Mouse (Mus musculus) liver, embryonic 16.5 days (tissue): ENCODE results near the gene Cacng4. TPM values are rescaled to one million over a fixed set of nuclear protein-coding genes. Genes with fewer than 3 reads are reported as not detected.
A peak's percentile ranks its signal among the peaks of the same experiment; 100 is the strongest.

Experiments used
- ATAC-seq: fragments of 200-750 bp; cut with Nextera tagmentation; 2 replicates; pipeline ENCODE4 v1.8.0; 2017; ENCODE audit warnings: low read depth, mild to moderate bottlenecking, moderate number of reproducible peaks, moderate library complexity
- H3K27ac ChIP-seq: fragments of 300-500 bp; sonication (generic); 2 replicates; pipeline ENCODE4 v1.5.1; 2014; ENCODE audit warnings: mild to moderate bottlenecking, low read length
- H3K27me3 ChIP-seq: fragments of 300-500 bp; sonication (generic); 2 replicates; pipeline ENCODE4 v1.6.1; 2014; ENCODE audit warnings: low read depth, low read length, mixed read lengths; ENCODE audit not compliant: control insufficient read depth, insufficient read depth
- H3K36me3 ChIP-seq: fragments of 300-500 bp; sonication (generic); 2 replicates; pipeline ENCODE4 v1.6.1; 2014; ENCODE audit warnings: mild to moderate bottlenecking; ENCODE audit not compliant: control insufficient read depth, insufficient read depth
- H3K4me1 ChIP-seq: fragments of 300-500 bp; sonication (generic); 2 replicates; pipeline ENCODE4 v1.6.1; 2014; ENCODE audit warnings: low read depth, low read length, mixed read lengths; ENCODE audit not compliant: control insufficient read depth
- H3K4me2 ChIP-seq: fragments of 300-500 bp; sonication (generic); 2 replicates; pipeline ENCODE4 v1.6.1; 2014; ENCODE audit warnings: low read depth, low read length, mixed read lengths
- H3K4me3 ChIP-seq: fragments of 300-500 bp; sonication (generic); 2 replicates; pipeline ENCODE4 v1.5.1; 2014; ENCODE audit warnings: low read depth, mild to moderate bottlenecking, low read length
- H3K9ac ChIP-seq: fragments of 300-500 bp; sonication (generic); 2 replicates; pipeline ENCODE4 v1.6.1; 2014; ENCODE audit warnings: low read depth, low read length
- H3K9me3 ChIP-seq: fragments of 300-500 bp; sonication (generic); replicated peaks from 2 replicates; pipeline ENCODE4 v1.6.1; 2016; ENCODE audit warnings: low read length; ENCODE audit not compliant: control insufficient read depth
- WGBS: fragments of 180-500 bp; shearing (Covaris S2); extraction: QIAGEN DNeasy Blood & Tissue Kit; methylation state at CpG from one replicate; pipeline ENCODE4 v1.1.7; 2014; ENCODE audit not compliant: insufficient replicate concordance; 5-methylcytosine and 5-hydroxymethylcytosine counted together
- polyA plus RNA-seq: library from polyadenylated mRNA; unstranded; fragments of >200 nt; fragmentation: Nextera tagmentation; extraction: Ambion mirVana; gene quantifications from 2 replicates; pipeline ENCODE4 v1.2.1, GENCODE M21; 2015

Cacng4 gene
- polyA plus RNA-seq, 1 experiment from 2014 or later = 0.05 TPM

DNA sequence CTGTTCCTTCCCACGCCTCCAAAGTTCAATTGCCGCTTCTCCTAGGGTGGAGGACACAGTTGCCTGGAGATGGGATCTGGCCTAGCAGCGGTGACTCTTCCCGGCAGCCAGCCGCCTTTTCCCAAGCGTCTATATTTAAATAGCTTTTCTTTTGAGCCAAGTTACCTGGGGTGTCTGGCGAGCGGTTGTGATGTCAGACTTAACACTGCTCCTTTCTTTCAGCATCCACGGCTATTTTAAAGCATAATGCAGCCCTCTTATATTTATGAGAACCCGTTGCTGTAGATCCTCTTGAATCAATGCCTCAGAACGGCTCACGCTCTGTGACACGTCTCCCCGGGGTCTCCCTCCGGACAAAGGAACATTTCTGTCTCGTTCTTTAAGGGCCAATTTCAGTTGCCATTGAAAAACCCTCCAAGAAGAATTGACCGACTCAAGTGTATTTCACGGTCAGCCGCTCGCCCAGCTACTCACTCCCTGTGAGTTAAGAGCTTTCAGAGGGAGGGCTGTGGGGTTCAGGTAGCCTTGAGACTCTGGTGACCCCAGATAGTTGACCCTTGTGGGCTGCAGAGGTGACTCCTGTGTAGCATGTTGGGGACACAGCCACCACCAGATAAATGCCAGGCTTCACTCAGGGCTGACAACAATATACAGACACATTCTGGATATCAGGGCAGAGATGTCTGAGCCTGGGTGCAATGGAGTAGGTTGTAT is 86.3 kb downstream of the Cacng4 start:
- WGBS = 68% methylated on average over 20 of the region's 20 CpGs
- no peaks in the 10 kb centered on the region for H3K36me3 ChIP-seq
- no peak for ATAC-seq

DNA sequence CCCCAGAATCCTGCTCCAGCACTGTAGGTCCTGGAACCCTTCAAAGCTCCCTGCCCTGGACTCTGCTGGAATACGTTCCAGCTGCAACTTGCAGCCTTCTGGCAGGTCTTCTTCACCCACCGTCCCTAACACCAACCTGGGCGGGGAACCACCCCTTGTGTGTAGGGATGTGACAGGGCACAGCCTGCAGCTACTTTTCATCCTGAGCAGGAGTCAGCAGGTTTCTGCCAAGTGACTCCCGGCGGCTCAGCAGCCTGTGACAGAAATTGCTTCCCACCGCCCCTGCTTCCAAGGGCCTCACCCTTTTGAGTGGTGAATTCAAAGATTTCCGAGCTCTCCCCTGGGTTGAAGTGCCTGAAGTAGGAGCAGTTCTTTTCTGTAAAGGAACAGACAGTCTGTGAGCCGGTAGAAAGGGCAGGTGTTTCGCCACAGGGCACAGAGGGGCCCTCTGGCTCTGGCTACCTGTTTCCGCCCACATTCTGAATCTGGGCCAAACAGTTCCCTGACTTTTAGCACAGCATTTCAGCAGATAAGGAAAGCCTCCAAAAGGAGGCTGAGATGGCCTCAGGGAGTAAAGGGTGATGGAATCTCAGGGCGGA is 88.8 kb downstream of the Cacng4 start:
- WGBS = 57% methylated on average over 11 of the region's 11 CpGs
- Histone ChIP-seq H3K4me2 (no peak overlapping the region), H3K9me3 (no peaks in the 10 kb centered on the region), H3K4me1 (no peaks in the 10 kb centered on the region), H3K36me3 (no peaks in the 10 kb centered on the region), H3K27me3 (no peaks in the 10 kb centered on the region; the same call in 1 of the 2 replicates), H3K4me3 (no peak overlapping the region), H3K9ac (no peak overlapping the region), H3K27ac (no peak overlapping the region)
- no peak for ATAC-seq

More for the DNA sequence above, 86.3 kb downstream of the Cacng4 start:
- Histone ChIP-seq H3K27ac (no peak overlapping the region), H3K4me2 (no peak overlapping the region), H3K4me1 (no peaks in the 10 kb centered on the region), H3K4me3 (no peak overlapping the region), H3K27me3 (no peaks in the 10 kb centered on the region; the same call in 1 of the 2 replicates), H3K9ac (no peak overlapping the region), H3K9me3 (no peaks in the 10 kb centered on the region)

DNA sequence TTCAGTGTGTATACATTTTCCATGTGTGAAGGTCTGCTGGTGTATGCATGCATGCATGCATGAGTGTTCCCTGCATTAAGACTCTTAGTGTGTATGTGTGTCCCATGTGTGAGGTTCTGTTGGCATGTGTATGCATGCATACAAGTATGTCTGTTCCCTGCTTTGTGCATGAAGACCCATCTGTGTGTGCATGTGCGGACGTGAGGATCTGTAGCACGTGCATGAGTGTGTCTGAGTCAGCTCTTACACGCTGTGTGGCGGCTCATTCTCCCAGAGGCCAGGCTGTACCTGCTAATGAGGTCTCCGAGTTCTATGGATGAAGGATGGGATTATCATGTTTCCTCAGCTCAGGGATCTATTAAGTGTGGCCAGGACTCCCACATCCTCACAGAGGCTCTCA is 89.3 kb downstream of the Cacng4 start:
- no peaks in the 10 kb centered on the region for H3K4me1 ChIP-seq

DNA sequence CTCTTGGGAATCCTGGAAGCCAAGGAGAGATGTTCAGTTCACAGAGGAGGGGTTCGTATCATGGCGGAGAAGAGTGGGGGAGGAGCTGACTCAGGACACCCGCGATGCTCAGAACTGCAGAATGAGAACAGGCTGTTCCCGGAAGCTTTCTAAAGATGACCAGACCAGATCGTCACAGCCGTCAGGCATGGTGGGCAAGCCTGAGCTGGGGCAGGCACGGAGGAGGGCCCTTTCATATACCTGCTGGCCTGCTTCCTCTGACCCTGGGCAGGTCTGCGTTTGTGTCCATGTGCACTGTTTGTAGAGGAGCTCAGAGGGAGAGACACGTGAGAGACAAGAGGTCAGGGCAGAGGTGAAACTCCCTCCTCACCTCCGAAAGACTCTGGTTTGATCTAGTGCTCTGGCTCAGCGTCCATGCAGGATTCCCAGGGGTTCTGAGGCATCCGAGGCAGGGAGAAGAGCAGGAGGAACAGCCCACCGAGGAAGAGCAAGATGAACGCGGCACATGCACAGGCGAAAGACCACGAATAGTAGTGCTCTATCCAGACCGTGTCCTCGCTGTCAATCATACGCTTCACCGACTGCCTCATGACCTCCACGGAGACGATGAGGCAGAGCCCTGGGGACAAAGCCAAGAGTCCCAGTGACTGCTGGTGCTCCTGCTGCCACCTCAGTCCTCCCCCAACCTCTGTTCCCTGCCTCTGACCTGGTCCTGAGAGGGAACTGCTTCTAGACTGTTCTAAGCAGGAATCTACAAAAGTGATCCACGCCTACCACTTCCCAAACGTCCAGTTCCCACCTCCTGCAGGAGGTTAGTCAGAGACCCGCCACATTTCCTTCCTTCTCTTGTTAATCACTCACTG is 90.9 kb downstream of the Cacng4 start:
- no peak overlapping the region for H3K9ac ChIP-seq
- no peak overlapping the region for H3K27ac ChIP-seq
- no peak overlapping the region for H3K4me2 ChIP-seq
- H3K36me3 ChIP-seq = no peaks in the 10 kb centered on the region
- no peaks in the 10 kb centered on the region for H3K4me1 ChIP-seq
- ATAC-seq = peak; percentile 78
- H3K9me3 ChIP-seq = no peaks in the 10 kb centered on the region
- H3K27me3 ChIP-seq = no peaks in the 10 kb centered on the region; the same call in 1 of the 2 replicates
- 47% methylated on average over 27 of the region's 27 CpGs for WGBS
- H3K4me3 ChIP-seq = no peak overlapping the region

More for the DNA sequence above, 89.3 kb downstream of the Cacng4 start:
- H3K36me3 ChIP-seq = no peaks in the 10 kb centered on the region
- no peak for ATAC-seq
- H3K4me3 ChIP-seq = no peak overlapping the region
- WGBS = 67% methylated on average over 6 of the region's 6 CpGs
- no peak overlapping the region for H3K4me2 ChIP-seq
- H3K9me3 ChIP-seq = no peaks in the 10 kb centered on the region
- no peak overlapping the region for H3K27ac ChIP-seq
- H3K9ac ChIP-seq = no peak overlapping the region
- H3K27me3 ChIP-seq = no peaks in the 10 kb centered on the region; the same call in 1 of the 2 replicates

- Histone ChIP-seq H3K27me3 (no peaks in the 10 kb centered on the region; the same call in 1 of the 2 replicates), H3K4me3 (no peak overlapping the region), H3K4me2 (no peak overlapping the region), H3K27ac (no peak overlapping the region), H3K36me3 (no peaks in the 10 kb centered on the region), H3K9ac (no peak overlapping the region), H3K4me1 (no peaks in the 10 kb centered on the region), H3K9me3 (no peaks in the 10 kb centered on the region)
- WGBS = 54% methylated on average over 4 of the region's 4 CpGs
- no peak for ATAC-seq
Observed at GRCm38 (mm10) chr11:107699967-107700366, 94.4 kb downstream of the Cacng4 start.

- 18% methylated on average over 6 of the region's 6 CpGs for WGBS
- H3K27ac ChIP-seq = no peak overlapping the region
- no peak overlapping the region for H3K4me2 ChIP-seq
- H3K36me3 ChIP-seq = no peaks in the 10 kb centered on the region
- no peaks in the 10 kb centered on the region for H3K9me3 ChIP-seq
- H3K4me3 ChIP-seq = no peak overlapping the region
- H3K27me3 ChIP-seq = no peaks in the 10 kb centered on the region
- H3K4me1 ChIP-seq = no peaks in the 10 kb centered on the region
- no peak overlapping the region for H3K9ac ChIP-seq
- no peak for ATAC-seq
Observed at GRCm38 (mm10) chr11:107693338-107693737, 101.0 kb downstream of the Cacng4 start.

DNA sequence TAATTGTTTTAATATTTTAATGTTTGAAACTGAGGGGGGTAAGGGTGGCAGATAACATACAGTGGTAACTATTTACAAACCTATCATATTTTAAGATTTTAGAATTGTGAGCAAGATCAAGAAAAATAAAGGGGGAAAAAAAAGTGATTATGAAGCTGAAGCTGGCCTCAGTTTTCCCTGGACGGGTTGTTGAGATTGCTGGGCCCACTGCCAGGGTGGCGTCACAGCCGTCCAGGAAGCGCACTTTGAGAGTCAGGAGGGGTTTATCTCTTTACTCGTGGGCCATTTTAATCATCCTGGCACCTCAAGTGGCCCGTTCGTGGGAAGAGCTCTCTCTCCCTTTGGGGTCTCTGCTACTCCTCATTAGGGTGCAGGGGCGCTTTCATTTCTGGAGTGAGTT is 102.8 kb downstream of the Cacng4 start:
- ATAC-seq = no peak
- Histone ChIP-seq H3K27me3 (no peaks in the 10 kb centered on the region), H3K36me3 (peaks cover 1% of the 10 kb centered on the region), H3K9ac (no peak overlapping the region), H3K4me3 (no peak overlapping the region), H3K4me1 (no peaks in the 10 kb centered on the region), H3K4me2 (no peak overlapping the region), H3K27ac (no peak overlapping the region), H3K9me3 (no peaks in the 10 kb centered on the region)
- 45% methylated on average over 8 of the region's 8 CpGs for WGBS

- no peak overlapping the region for H3K4me3 ChIP-seq
- no peaks in the 10 kb centered on the region for H3K9me3 ChIP-seq
- H3K27ac ChIP-seq = no peak overlapping the region
- whole genome bisulfite sequencing = 81% methylated on average over 10 of the region's 10 CpGs
- H3K4me1 ChIP-seq = no peaks in the 10 kb centered on the region
- ATAC-seq = peak; percentile 78
- no peak overlapping the region for H3K4me2 ChIP-seq
- H3K36me3 ChIP-seq = peaks cover 6% of the 10 kb centered on the region
- no peaks in the 10 kb centered on the region for H3K27me3 ChIP-seq
- no peak overlapping the region for H3K9ac ChIP-seq
Observed at GRCm38 (mm10) chr11:107688480-107688879, 105.9 kb downstream of the Cacng4 start.
